Mouse (Mus musculus) monocyte, adult 2 months (primary cell): ENCODE data around the gene Rfwd3.
"Not testable (repeated sequence)": the region's sequence is repeated elsewhere in the genome, so short reads cannot be mapped to it uniquely, and the experiment has no call there.

ENCODE experiments used
- DNase-seq, 2 experiments: peaks; one replicate each; pipeline ENCODE4 v3.0.0; 2022; ENCODE audit warnings: low spot score in 2 of 2, low read depth in 1 of 2

Rfwd3 gene

GRCm38 (mm10) chr8:111299821-111300568, at the start of gene Rfwd3:
TSS of gene Rfwd3 (minus strand) at chr8:111300222.
- DNase-seq = peak; percentile 93 to 97

DNA sequence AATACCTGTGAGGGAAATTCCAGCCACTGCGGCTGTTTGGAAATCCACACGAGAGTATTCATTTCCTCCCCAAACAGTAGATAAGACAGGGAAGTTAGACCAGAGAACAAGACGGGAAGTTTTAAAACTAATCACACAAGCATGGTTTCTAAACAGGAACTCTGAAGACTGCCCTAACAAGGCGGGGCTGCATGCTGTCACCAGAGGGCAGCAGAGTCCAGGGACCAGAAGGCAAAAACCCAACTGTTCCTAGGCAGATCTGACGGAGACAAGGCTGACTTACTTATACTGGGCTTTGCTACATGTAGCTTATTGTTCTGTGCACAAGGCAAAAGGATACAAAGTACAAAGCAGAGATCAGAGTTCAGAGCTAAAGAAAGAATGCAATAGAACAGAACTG, 43.2 kb upstream of the Rfwd3 start:
- peak; percentile 41 to 74 for DNase-seq

GRCm38 (mm10) chr8:111340186-111340585, 40.2 kb upstream of the Rfwd3 start:
- no peak for DNase-seq

GRCm38 (mm10) chr8:111338370-111339208, 38.6 kb upstream of the Rfwd3 start:
- DNase-seq = peak; percentile 8 to 21

- DNase-seq = peak; percentile 22 to 23
Measured at GRCm38 (mm10) chr8:111337890-111338347, 37.9 kb upstream of the Rfwd3 start, which contains the start of gene Mlkl. TSS of gene Mlkl (minus strand) at chr8:111338177.

DNA sequence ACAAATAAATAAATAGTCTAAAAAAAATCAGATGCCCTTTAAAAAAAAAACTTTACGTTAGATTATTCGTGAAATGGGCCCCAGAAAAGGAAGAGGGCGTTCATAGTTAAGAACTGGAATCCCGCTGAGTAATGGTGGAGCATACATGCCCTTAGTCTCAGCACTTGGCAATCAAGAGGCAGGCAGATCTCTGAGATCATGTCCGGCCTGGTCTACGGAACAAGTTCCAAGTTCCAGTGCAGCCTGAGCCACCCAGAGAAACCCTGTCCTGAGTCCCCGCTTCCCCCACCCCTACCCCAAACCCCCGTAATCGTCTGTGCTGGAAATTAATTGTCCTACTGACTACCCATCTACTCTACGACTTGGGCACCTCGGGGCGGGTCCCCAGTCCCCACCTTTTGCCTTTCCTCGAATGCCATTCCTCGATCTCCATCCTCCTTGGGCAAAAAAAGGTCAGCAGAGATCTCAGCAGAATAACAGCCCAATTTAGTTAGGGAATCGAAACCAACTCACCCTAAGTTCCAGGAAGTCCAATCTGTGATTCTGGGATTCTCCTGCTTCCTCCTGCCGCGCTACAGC, 37.4 kb upstream of the Rfwd3 start:
- DNase-seq = no peak

DNA sequence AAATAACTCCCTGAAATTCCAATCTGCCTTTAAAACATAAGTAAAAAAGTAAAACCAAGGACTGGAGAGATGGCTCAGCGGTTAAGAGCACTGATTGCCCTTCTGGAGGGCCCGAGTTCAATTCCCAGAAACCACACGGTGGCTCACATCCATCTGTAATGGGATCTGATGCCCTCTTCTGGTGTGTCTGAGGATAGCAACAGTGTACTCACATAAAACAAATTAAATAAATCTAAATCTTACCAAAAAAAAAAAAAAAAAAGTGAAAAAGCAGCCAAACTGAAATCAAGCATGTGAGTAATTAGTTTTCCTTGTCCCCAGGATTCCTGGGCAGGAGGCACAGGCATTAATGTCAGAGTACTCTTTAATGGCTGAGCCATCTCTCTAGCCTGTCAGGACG, 36.7 kb upstream of the Rfwd3 start:
- no peak for DNase-seq

- DNase-seq = no peak
Measured at GRCm38 (mm10) chr8:111325222-111325790, 25.3 kb upstream of the Rfwd3 start.

DNA sequence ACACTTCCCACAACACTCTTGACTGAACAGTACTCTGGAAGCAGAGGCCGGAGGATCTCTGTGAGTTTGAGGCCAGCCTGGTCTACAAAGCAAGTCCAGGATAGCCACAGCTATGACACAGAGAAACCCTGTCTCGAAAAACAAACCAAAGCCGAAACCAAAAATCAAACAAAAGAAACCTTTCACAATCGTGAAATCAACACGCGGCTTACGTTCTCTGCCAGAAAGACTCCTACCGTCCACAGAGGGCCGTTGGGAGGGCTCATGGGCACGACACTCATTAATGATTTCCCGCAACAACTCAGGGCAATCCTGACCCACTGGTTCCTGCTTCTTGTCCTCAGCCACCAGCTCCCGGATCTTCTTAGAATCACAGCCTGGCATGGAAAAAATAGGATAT, 14.7 kb upstream of the Rfwd3 start:
- DNase-seq = no peak

- DNase-seq = not testable (repeated sequence)
Measured at GRCm38 (mm10) chr8:111313961-111314360, 13.9 kb upstream of the Rfwd3 start.

DNA sequence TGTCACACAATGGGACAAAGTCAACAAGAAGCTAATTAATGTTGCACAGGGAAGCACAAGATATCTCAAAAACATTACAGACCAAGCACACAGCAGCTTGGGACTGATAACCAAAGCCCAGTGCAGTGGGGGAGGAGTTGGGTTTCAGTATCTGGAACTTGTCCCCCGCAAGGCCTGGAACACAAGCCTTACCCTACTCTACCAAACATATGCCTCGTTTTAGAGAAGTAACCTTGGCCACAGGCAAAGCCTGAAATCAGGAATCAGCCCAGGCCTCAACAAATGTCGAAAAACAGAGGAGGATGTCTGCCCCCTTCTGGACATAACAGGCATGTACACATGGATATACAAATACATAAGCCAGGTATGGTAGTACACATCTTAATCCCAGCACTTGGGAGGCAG, 12.7 kb upstream of the Rfwd3 start:
- DNase-seq = no peak

DNA sequence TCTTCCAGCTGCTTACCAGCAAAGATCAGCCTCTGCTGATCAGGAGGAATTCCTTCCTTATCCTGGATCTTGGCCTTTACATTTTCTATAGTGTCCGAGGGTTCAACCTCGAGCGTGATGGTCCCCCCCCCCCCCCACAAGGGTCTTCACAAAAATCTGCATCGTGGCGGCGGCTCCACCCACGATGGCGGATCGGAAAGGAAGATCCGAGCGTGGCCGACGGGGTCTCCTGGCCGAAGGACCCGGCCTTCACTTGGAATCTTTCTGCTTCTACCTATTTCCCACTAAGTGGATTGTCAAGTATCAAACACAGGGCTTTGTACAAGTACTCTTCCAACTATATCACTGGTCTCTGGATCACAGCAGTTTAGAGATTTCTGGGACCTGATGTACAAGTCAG, 10.0 kb upstream of the Rfwd3 start:
- not testable (repeated sequence) for DNase-seq

GRCm38 (mm10) chr8:111305031-111305730, 5.2 kb upstream of the Rfwd3 start:
- no peak for DNase-seq

- no peak for DNase-seq
Measured at GRCm38 (mm10) chr8:111304359-111304758, 4.3 kb upstream of the Rfwd3 start.

DNA sequence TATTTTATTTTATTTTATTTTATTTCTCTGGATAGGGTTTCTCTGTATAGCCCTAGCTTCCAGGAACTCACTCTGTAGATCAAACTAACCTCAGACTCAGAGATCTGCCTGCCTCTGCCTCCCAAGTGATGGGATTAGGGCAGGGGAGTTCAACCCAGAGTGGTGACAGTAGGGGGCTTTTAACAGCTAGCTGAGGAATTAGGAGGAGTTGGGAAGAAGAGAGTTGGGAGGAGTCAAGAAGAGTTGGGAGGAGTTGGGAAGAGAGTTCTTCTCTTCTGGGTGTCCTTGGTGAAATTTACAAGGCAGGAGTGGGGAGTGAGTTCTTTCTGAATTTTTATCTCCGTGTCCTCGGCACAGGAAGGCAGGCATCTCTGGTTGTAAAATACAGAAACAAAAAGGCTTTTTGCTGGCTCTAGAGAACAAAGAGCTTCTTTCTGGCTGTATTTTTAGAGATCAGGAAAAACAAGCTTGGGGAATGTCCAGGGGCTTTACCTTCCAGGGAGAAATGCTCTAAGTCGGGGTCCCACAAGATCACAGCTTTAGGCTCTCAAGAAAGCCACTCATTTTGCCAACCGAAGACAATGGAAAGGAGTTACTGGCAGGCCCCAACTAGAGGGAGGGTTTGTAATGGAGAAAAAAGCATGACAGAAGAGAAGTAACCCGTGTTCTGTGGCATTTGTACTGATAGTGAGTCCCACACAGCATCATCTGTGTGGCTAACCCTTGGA, 3.2 kb upstream of the Rfwd3 start:
- not testable (repeated sequence) for DNase-seq

DNA sequence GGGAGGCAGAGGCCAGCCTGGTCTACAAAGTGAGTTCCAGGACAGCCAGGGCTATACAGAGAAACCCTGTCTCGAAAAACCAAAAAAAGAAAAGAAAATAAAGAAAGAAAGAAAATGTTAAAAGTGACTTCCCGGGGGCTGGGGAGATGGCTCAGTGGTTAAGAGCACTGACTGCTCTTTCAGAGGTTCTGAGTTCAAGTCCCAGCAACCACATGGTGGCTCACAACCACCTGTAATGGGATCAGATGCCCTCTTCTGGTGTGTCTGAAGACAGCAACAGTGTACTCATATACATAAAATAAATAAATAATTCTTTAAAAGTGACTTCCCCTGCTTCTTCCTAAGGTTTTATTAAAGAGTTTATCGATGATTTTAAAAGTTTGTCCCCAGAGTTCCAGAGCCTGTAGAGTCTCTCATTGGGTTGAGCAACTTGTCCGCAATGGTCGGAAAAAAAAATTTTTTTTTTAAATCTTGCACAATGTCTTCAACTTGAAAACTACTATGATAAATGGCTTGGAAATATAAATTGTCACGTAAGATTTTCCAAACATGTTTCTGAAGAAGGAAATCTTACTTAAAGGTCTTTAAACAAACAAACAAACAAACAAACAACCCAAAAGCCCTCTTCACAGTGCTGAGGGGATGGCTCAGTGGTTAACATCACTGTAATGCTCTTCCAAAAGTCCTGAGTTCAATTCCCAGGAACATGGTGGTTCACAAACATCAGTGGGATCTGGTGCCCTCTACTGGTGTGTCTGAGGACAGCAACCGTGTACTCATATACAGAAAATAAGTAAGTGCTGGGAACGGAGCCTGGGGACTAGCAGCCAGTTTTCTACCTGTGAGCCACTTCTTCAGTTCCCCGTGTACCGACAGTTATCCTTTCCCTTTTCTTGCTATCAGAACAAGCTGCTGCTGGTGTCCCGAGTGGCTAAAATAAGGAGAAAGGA, 850 bp upstream of the Rfwd3 start:
- no peak for DNase-seq

DNA sequence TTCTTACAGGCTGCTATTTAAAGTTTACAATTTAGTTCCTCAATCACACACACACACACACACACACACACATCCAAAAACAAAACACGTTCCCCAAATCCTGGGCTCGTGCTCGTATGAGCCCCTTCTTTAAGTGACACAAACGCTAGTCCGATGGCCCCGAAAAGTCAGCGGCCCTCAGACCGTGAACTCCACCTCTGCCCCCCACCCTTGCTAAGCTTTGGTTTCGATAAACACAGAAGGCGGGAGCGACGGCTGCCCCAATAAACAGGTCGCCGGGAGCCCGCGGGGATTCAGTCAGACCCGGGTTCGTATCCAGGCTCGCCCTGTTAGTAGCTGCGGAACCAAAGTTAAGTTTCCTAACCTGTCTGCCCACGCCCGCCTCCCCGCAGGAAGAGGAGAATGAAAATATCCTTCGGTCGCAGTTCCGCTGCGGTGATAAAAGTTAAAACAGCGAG, 630 bp downstream of the Rfwd3 start:
- DNase-seq = peak; percentile 29 to 69

- no peak for DNase-seq
Measured at GRCm38 (mm10) chr8:111298011-111298410, 2.0 kb downstream of the Rfwd3 start.

- DNase-seq = no peak
Measured at GRCm38 (mm10) chr8:111291733-111292132, 8.3 kb downstream of the Rfwd3 start.
